19 mouse cellular contexts compared by ENCODE assay signal in genomic region chr14:101445205-101445604, GRCm38 (mm10).
"Had no signal": no experiment of that assay in that cellular context is flagged by ENCODE, and none has a peak within 500 bp of the region (broad histone marks: within the 10 kb centered on the region; RNA-seq: fewer than 3 reads in every experiment).

No protein-coding gene starts in this region.

- H3K27me3 ChIP-seq: megakaryocyte, embryonic 14.5 days; midbrain, embryonic 13.5 days; neural tube, embryonic 13.5 days; neural tube, embryonic 15.5 days; stomach, embryonic 15.5 days had no signal

- DNase-seq: lung, adult 18-20 months; lung, embryonic 14.5 days; lung, postnatal 10 days; retina, postnatal 1 day; right cerebral cortex, adult 18-20 months; right cerebral cortex, postnatal 25 days; thymus, adult 2 months; thymus, postnatal 25 days; thymus, postnatal 4 days had no signal

- H3K4me2 ChIP-seq: lung, embryonic 14.5 days; midbrain, embryonic 11.5 days; midbrain, embryonic 13.5 days; neural tube, embryonic 13.5 days; neural tube, embryonic 15.5 days; stomach, embryonic 15.5 days had no signal

- H3K9ac ChIP-seq: lung, embryonic 14.5 days; midbrain, embryonic 13.5 days; neural tube, embryonic 13.5 days; neural tube, embryonic 15.5 days; stomach, embryonic 15.5 days had no signal

- H3K36me3 ChIP-seq: midbrain, embryonic 13.5 days; neural tube, embryonic 13.5 days; neural tube, embryonic 15.5 days; stomach, embryonic 15.5 days had no signal

- H3K4me1 ChIP-seq: megakaryocyte, embryonic 14.5 days; midbrain, embryonic 13.5 days; neural tube, embryonic 13.5 days; neural tube, embryonic 15.5 days; stomach, embryonic 15.5 days had no signal

- H3K27ac ChIP-seq: macrophage; midbrain, embryonic 13.5 days; neural tube, embryonic 13.5 days; neural tube, embryonic 15.5 days; stomach, embryonic 15.5 days; stomach, postnatal 0 days had no signal

- H3K4me3 ChIP-seq: megakaryocyte, embryonic 14.5 days; midbrain, embryonic 13.5 days; myocyte; neural tube, embryonic 13.5 days; neural tube, embryonic 15.5 days; stomach, embryonic 15.5 days had no signal

- H3K9me3 ChIP-seq: megakaryocyte, embryonic 14.5 days; midbrain, embryonic 13.5 days; neural tube, embryonic 13.5 days; neural tube, embryonic 15.5 days; stomach, embryonic 15.5 days had no signal

- ATAC-seq: midbrain, embryonic 13.5 days; midbrain, embryonic 16.5 days had no signal
